Mouse (Mus musculus) embryo, embryonic 11 days (tissue): ENCODE data around the gene Ablim2.

ENCODE experiments used
- DNase-seq: peaks from one replicate; pipeline ENCODE4 v3.0.0-alpha.2; 2015

Ablim2 gene

GRCm38 (mm10) chr5:35757639-35758001 lies at the start of gene Ablim2:
Ablim2 (plus strand) TSS chr5:35757880.
- DNase-seq = peak; percentile 95

DNA sequence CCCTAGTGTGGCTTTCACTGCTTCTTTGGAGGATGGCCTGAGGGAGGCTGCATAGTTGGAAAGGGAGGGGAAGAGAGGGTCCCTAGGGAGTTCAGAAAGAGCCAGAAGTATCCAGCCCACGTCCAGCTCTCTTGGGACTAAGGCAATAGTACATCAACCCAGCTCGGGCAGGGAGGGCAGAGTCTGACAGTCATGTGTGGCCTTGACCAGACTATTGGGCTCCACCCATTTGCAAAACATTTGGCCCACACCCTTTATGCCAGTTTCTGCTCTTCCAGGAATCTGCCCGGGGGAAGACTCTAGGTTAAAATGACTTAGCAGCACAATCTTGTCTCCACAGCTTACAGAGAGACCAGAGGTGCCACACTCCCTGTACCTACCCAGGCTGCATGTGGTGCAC lies 47.2 kb upstream of the Ablim2 start:
- no peak for DNase-seq

- DNase-seq = no peak
Observed at GRCm38 (mm10) chr5:35710931-35711330, 46.7 kb upstream of the Ablim2 start.

DNA sequence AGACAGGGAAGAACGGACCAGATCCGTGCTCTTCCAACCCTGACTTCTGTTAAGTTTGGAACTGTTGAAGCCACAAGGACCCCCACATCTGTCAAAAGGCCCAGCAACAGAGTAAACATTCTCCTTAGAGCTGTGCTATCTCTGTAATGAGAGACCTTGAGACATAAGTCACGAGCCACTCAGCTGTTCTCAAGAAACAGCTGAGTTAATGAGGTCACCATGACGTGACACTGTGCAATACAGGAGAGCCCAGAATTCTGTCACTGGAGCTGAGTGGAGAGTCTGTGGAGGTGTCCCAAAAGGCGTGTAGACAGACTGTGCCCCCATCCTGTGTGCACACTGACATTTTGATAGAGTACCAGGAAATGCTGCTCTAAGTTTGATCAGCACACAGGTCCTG lies 45.2 kb upstream of the Ablim2 start:
- DNase-seq = no peak

DNA sequence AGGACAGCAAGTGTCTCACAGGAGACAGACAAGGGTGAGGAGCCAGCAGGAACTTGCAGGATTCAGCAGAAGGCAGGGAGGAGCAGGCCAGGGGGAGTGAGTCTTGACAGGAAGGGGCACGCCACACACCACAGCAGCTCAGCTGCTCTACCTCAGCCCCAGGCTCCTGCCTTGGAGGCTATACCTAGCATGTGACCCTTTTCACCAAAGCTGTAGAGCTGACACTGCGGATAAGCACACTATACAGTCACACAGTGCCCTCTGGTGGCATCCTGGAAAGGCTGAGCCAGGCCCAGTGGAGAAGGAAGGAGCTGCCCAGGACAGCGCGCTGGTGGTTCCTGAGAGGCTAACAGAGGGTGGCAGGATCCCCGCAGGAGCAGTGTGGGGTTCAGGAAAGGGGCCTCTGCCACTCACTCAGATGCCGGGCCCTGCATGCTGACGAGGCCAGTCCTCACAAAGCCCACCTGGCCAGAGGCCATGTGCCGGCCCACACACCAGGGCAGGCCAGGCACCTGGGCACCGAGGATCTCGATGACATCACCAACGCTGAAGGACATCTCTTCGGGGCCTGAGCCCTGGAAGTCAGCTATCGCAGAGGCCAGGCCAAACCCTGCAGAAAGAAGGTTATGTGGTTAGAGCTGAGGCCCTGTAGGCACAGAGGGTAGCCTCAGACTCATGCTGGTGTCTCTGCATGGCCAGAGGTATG lies 43.9 kb upstream of the Ablim2 start:
- DNase-seq = peak; percentile 90

DNA sequence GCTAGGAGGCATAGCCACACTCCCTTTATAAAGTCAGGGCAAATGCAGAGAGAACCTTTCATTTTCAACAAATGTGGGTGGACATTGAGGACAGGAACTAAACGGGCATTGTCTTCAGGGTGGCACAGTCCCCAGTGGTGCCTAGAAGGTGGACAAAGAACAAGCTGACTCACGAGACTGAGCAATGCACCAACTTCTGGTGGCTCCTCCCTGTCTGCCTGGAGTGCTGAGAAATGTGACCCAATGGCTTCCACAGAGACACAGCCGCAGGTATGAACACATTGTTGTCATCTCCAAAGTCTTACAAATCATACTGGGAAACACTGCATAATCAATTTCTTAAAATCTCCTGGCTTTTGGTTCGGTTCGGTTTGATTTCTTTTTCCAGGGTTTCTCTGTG lies 40.2 kb upstream of the Ablim2 start:
- DNase-seq = no peak

DNA sequence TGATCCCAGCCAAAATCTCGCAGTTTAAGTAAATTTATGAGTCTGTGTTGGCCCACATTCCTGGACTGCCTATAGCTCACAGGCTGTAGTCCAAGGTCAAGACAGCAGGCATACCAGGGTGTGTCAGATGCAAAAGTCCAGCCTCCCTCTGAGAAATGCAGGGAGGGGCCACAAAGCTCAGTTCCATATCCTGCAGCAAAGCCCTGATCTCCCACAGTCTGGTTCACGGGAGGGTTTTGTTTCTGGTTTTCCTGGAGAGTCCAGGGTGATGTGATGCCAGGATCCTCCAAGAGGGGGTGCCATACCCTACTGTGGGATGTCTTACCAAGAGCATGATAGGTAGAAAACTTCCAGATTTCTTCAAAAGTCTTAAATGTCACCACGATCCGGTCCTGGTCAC lies 39.7 kb upstream of the Ablim2 start:
- peak; percentile 37 for DNase-seq

GRCm38 (mm10) chr5:35718817-35719216 lies 38.9 kb upstream of the Ablim2 start:
- DNase-seq = no peak

- DNase-seq = no peak
Observed at GRCm38 (mm10) chr5:35719343-35719742, 38.3 kb upstream of the Ablim2 start.

GRCm38 (mm10) chr5:35719880-35720279 lies 37.8 kb upstream of the Ablim2 start:
- no peak for DNase-seq

DNA sequence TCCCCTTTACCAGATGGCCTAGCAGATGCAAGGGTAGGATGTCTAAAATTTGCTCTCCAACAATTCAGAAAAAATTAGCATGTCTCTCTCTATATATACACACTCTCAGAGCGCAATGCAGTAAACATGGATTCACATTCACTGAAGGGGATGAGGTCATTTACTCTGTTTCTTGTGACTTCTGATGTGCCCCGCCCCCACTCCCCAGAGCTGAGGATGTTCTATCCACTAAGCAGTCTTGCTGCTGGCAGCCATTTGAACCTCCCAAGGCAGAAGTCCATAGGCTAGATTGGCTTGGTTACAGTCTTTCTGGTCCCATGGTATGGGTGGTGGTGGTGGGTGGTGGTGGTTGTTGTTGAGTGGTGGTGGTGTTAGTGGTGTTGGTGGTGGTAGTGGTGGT lies 35.7 kb upstream of the Ablim2 start:
- DNase-seq = no peak

GRCm38 (mm10) chr5:35722654-35723053 lies 35.0 kb upstream of the Ablim2 start:
- no peak for DNase-seq

- DNase-seq = no peak
Observed at GRCm38 (mm10) chr5:35723900-35724299, 33.8 kb upstream of the Ablim2 start.

GRCm38 (mm10) chr5:35725840-35726239 lies 31.8 kb upstream of the Ablim2 start:
- no peak for DNase-seq

DNA sequence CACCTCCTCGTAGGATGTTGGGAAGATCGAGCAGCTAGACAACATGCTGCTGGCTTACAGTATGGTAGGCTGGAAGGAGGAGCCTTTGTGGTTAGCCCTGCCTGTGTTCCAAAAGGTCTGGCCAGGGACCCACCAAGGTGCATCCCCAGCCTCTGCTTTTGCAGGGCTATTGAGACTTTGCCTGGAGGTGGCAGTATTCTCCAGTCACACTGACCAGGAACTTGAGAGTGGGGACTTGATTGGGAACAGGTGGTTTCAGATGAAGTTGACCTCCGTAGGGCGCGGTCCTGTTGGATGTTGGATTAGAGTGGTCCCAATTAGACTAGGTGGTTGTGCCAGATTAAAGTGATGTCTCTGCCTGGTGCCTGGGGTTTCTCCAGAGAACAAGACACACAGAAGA lies 30.2 kb upstream of the Ablim2 start:
- DNase-seq = no peak

GRCm38 (mm10) chr5:35728344-35728956 lies 29.2 kb upstream of the Ablim2 start:
- DNase-seq = no peak

DNA sequence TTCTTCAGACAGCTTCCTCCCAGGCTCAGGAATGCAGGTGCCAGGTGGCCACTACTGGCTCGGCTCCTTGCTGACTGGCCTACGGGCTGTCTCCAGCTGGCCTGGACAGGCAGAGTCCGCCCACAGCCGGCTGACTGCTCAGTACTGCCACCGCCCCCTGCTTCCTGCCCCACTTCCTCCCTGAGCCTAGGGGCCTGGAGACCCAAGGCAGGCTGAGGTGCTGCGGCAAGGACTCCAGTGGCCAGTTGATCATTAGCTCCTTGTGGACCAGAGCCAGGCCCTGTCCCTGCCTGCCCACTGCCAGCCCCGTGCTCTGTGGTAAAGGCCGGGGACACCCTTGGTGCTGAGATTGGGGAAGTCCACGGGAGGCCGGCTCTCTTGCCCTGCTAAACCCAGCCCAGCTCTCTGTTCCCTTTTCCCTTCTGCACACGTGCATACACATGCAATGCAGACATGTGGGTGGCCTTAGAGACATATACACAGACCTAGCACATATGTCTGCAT lies 28.7 kb upstream of the Ablim2 start:
- DNase-seq = peak; percentile 59

- DNase-seq = peak; percentile 18
Observed at GRCm38 (mm10) chr5:35729844-35730243, 27.8 kb upstream of the Ablim2 start.

DNA sequence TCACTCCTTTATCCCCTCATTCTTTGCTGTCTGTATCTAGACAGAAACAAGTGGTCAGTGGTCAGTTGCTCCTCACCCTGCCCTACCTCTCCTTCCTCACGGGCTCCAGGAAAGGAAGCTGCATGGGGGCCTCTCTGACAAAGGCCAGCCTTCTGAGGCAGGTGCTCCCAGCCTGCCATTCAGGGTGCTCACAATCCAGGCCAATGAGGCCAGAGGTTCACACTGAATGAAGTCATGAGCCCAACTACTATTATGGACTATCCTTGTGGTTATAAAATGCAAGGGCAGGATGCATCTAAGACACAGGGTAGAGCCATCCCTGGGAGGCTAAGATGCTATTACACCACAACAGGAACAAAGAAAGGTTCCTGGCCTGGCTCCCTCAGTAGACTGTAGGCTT lies 27.1 kb upstream of the Ablim2 start:
- no peak for DNase-seq

DNA sequence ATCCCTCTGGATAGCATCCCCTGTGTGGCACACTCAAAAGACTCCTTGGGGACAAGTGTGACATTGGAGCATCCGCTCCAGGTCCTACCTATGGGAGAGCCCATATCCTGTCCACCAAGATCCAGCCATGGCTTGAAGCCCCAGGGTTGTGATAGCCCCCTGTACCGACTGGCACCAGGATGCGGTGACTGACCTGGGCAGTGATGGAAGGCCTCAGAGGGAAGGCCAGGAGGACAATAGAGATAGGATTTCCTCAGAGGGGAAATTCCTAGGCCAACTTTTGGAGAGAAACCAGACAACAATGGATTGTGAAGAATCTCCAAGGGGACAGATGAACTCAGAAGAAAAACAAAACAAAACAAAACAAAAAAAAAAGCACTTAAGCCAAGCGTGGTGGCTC lies 26.7 kb upstream of the Ablim2 start:
- DNase-seq = no peak

DNA sequence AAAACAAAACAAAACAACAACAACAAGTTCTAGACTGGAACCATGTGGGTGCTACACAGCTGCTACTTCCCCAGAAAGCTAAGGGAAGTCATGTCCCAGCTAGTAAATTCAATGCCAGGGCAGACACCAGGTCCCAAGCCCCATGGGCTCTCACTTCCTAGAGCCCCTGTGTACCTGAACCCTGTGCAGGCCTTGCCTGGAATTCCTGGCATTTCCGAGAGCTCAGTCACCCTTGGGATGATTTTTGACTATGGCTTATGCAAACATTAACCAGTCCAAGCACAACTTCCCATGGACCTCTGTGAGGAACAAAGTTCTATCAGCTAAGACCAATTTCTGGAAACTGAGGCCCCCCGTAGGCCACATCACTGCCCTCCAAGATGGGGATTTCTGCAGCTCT lies 24.2 kb upstream of the Ablim2 start:
- DNase-seq = no peak

GRCm38 (mm10) chr5:35737231-35737901 lies 20.3 kb upstream of the Ablim2 start:
- DNase-seq = no peak

DNA sequence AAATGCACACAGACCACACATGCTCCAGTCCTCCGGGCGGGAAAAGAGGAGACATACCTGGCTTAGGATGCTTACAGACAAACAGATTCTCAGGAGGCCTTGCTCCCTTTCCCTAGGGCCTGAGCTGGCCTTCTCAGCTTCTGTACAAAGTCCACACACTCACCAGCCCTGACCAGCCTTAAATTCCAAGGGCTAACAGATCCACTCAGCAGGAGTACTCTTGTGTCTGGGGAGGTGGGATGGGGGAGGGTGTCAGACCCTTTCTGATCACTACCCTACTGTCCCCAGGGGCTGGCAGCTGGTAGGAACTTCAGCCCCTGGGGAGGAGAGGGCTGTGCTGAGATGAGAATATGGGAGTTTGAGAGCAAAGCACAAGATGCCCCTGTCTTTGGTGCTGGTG lies 18.7 kb upstream of the Ablim2 start:
- DNase-seq = no peak
